Mouse (Mus musculus) adrenal gland, postnatal 36 days (tissue): ENCODE measurements around the gene Smtnl1. TPM values are rescaled to one million over a fixed set of nuclear protein-coding genes. Genes with fewer than 3 reads are reported as not detected.
"Not testable (repeated sequence)": the region's sequence is repeated elsewhere in the genome, so short reads cannot be mapped to it uniquely, and the experiment has no call there.

Experiments used
- DNase-seq, 2 experiments: peaks; one replicate each; pipeline ENCODE4 v3.0.0; 2021; ENCODE audit warnings: mixed read lengths in 1 of 2
- total RNA-seq, 2 experiments: library from RNA; stranded (reverse); gene quantifications; 2 replicates each; pipeline ENCODE4 v1.2.3; 2021

The Smtnl1 gene
- total RNA-seq, 2 experiments from 2014 or later = not detected

DNA sequence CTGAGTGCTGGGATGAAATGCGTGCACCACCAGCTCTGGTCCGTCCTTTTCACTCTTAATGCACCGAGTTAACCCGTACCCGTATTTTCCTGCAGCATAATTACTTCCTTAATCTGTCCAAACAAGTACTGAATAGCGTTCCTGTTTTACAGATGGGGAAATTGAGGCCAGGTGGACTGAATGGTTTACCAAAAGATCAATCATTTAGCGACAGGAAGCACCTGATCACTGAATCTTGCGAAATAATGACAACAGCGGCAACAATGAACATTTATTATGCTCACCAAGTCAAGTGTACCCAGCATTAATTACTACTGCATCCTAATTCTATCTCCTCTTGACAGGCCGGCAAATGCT, 16.1 kb upstream of the Smtnl1 start, which contains the start of gene Slc43a1:
Gene Slc43a1, plus strand, starts transcription at position 258 of the 357 bp plus-strand sequence.
- no peak for DNase-seq

DNA sequence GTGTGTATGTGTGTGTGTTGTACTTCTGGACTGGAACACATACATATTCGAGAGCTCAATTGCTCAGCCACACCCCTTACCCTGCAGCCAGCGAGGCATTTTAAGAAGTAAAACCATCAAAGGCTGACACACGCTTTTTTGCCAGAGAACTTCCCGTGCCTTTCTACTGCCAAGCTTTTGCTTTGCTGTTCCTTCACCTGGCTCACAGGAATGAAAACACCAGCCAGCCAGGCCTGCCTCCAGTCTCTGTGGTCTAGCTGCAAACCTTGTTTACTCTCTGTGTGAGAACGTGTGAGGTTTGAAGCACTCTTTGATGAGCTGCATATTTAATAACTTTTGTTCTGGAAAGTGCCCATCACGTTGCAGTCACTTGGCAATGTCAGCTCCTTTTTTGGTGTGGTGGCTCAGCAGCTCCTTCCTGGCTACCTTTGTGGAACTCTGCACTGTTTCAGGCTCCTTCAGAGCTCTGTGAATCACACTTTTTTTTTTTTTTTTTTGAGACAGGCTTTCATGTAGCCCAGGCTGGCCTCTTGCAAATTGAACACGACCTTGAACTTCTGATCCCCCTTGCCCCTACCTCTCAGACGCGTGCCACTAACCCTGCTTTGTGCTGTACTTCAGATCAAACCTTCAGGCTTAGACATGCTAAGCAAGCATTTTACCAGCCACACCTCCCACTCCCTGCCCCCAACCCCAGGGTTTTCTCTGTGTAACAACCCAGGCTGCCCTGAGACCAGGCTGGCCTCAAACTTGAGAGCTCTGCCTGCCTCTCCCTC, 15.6 kb upstream of the Smtnl1 start:
- DNase-seq = no peak

DNA sequence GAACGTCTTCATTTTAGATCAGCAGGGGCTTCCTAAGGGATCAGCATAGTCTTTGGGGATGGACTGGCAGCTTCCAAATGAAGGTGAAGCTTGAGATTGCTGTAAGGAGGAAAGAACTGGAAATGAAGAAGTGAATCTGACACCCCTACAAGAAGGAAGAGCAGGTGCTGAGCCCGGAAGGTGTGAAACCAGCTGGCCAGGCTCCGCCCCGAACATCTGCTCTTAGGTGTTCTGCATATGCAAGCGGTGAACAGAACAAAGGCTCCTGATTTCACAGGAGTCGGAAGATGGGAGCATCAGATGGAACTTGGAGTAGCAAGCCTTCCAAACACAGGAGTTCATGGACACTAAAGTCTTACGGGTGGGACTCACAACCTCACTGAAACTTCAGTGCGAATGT, 14.7 kb upstream of the Smtnl1 start:
- no peak for DNase-seq

DNA sequence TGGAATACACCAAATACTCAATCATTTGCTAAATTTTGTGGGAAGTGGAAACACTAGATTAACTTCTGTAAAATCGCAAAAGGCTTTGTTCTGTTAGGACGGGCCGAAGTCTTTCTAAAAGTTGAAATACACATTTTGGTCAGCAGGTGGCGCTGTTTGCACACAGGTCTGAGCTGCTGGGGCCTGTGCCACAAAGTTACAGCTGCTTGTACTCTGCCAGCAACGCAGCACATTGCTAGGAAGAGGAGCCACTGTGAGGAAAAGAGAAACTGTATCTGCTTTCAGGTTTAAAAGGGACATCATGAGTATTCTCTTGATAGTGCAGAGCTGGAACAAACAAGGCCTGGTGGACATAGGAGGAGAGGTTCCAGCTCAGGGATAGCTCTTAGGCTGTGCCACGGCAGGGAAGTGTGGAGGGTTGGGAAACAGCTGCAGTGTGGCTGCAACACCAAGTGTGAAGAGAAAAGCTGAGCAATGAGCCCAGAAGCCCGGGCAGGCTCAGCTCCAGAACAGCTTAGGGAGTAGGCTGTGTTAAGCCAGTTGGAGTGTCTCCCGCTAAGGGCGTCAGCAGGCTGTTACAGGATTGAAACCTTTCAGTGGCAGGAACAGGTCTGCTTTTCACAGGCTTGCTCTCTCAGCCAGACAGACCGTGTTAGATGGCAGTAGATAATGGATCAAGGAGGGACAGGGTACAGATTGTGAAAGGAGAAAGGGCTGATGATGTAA, 9.4 kb upstream of the Smtnl1 start:
- peak; percentile 83 to 87 for DNase-seq

DNA sequence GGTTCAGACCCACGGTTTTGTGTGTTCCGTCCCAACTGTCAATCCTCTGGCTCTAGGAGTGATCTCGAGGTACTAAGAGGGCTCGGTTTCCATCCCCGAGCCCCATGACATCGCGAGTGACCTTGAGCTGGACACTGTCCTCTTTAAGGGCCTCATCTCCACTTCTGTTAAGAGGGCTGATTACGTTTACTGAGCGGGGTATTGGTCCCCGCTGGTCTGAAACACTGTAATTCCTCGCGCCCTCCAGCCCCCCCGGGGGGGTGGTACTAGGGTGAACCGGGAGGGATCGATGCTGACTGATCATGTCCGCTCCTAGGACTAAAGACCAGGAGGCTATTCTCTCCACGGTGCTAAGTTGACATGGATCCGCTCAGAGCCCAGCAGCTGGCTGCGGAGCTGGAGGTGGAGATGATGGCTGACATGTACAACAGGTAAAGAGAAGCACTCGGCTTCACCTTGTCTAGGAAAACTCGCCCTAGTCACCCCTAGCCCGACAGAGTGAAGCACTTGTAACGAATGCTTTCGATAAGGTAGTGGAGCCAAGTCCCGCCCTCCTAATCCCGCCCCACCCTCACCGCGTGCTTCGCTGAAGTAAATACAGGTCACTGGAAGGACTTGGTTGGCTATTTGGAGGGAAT, 5.0 kb upstream of the Smtnl1 start:
- DNase-seq = peak; percentile 18 to 40

DNA sequence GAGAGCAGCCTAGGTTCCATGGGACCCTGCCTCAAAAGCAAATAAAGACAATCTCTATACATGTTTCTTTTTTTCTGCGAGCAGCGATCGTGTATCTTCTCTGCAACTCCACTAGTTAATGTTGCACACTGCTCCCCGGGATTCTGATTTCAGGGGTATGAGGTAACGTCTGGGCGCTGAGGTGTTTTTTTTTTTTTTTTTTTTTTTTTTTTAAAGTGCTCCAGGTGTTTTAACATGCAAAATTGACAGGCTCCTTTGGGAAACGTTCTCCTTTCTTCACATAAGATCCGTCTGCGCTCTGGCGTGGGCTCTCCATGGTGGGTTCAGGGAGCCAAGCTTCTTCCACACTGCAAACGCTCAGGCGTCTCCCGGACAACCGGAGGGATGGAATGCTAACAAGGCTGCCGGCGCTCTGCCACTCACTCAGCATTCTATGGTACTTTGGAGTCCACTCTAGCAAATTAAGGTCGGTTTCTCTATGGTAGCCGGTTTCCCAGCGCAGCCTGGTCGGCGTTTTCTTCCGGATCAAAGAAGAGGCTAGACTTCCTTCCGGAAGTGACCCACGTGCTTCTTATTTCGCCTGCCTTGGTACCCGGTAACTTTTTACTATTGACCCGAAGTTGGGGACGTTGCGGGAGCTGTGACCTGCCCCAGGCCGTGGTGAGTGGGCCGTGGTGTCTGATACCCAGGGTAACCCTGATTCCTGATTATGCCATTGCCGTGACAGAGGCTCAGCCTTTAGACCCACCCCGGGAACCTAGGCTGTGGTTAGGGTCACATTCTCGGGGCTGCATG, 4.2 kb upstream of the Smtnl1 start, which contains the start of gene Timm10:
Gene Timm10, plus strand, starts transcription at position 510 of the 795 bp plus-strand sequence.
- peak; percentile 87 for DNase-seq

DNA sequence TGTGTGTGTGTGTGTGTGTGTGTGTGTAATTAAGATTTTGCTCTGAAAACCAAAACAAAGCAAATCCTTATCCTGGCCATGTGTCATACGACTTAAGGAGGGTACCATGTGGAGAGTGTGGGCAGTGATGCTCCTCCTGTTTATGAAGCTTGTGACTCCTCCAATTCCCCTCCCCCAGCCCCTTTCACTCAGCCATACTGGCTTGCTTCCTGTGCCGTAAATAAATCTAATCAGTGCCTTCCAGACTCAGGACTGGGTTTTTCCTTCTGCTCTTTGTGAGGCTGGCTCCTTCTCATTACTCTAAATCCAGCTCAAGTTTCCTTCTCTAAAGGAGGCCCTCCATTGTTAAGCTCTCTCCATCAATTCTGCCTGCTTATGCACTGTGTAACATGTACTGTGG, 785 bp upstream of the Smtnl1 start:
- DNase-seq = no peak

DNA sequence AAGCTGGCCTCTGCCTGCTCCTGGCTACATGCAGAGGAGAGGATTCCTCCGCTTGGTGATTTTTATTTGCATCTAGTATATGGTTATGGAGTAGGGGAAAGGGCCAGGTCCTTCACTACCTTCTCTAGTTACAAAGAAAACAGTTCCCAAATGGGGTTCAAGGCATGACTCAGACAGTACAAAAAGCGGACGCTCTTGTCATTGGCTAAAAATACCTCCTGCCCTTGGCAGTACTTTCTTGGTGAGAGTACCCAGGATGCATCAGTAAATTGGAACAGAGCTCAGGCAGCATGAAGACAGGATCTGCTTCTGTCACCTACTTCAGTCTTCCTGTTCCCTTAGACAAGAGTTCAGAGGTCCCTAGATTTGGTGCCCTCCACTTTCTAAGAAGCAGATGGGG, 2.6 kb downstream of the Smtnl1 start:
- no peak for DNase-seq

DNA sequence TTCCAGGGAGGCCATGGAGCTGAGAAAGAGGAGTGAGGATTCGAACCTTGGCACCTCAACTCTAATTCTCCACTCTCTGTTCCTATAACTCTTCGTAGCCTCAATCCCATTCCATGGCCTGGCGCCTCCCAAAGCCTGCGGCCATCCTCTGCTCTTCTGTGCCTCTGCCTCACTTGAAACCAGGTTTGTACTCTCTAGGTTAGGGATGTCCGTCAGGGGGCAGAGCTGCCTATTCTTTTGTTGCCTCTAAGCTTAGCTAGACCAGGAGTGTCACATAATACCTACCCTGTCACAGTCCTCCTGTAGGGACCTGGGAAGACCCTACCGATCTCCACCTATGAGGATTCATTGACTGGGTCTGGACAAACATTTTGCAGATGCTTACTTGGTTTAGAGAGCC, 9.8 kb downstream of the Smtnl1 start:
- no peak for DNase-seq

DNA sequence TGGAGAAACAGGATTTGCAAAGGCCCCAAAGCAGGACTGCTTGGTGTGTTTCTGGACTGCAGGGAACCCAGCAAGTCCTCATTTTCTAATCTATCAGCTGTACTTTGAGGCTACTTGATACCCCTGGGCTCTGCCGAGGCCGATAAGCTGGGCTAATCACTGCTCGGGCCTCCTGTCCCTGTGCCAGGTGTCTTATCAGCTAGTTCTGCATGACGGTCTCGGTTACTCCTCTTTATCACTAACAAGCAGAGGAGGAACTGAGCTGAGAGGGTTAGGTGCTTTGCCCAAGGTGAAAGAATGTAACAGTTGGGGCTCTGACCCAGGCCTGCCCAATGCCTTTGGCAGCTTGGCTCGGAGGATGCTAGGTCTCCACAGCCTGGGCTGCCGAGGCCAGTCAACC, 10.6 kb downstream of the Smtnl1 start:
- DNase-seq = no peak

DNA sequence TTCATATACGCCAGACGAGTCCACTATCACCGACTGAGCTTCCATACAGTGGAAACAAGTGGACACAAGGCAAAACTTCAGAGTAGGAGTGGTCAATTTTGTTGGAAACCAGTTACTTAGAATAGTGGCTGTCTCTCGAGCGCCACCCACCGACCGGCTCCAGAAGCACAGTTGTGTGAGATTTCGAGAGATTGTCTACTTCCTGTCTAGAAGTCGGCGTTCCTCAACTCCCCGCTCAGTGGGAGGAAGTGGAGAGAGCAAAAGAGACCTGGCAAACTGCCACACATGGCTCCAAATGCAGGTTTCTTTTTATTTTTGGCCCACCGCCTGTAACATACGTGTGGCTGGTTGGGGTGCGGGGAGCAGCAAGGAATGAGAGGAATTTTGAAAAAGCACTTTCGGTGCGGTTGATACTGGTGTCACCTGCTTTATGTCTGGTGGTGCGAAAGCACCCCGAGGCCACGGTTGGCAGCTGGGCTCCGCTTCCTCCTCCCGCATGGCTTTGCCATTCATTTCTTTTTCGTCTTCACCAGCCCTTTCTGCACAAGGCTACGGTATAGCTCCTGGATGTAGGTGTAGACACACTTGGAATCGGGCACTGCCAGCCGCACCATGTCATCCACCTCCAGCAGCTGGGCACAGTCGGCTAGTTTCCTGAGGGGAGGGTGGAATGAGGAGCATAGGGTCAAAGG, 11.4 kb downstream of the Smtnl1 start:
- DNase-seq = peak; percentile 83 to 87

DNA sequence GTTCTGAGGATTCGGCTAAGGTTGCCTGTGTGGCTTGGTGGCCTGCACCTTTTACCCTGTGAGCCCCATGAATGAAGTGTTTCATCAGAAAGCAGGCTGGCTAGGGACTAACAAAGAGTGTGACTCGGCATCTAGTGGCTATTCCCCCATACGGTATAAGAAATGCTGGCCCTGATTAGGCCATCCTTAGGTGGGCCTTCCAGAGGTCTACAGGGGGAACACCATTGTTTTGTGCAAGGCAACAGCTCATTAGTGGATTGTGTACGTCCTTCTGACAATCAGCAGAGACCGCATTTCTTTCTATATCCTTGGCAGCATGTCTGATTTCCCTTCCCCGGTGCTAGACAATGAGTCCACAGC, 11.9 kb downstream of the Smtnl1 start:
- no peak for DNase-seq

DNA sequence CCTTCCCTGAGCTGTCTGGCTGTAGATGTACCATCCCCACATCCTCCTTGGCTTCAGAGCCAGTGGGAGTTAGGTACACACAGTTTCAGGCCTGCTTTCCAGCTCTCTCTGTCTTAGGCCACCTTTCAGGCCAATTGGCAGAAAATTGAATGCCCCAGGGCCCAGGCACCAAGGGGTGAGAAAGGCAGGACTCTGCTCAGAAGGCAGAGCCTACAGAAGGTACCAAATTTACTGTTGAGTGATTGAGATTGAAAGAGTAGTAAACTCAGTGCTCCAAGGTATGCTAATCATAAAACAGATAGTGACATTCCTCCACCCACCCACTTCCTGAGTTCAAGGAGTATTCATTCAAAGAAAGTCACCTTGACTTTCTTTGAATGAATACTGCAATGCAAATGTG, 13.1 kb downstream of the Smtnl1 start:
- no peak for DNase-seq

DNA sequence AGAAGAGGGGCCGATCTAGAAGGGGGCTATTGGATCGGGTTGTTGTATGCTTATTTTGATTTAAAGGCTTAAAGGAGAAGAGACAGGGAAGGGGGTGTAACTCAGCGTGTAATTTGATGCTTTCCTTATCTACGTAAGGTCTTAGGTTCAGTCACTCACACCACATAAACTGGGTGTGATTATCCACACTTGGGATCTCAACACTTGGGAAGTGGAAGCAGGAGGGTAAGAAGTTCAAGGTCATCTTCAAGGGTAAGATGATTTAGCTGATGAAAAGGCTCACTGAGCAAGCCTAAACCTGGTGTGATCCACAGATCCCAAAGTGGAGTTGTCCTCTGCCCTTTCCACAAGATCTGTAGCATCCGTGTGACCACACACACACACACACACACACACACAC, 15.9 kb downstream of the Smtnl1 start:
- DNase-seq = no peak

DNA sequence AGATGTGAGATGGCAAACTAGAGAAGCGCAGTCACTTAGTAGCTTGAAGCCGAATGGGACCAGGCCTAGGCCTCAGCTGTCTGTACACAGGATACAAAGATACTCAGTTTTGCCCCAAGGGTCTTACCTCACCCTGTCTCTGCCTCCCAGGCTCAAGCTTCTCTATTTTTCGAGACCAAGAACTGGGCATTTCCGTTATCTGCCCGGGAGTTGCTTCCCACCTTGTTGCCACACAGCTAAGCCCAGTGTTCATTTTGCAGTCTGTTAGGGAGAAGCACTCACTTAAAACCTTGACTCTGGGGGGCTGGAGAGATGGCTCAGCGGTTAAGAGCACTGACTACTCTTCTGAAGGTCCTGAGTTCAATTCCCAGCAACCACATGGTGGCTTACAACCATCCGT, 18.5 kb downstream of the Smtnl1 start:
- no peak for DNase-seq

DNA sequence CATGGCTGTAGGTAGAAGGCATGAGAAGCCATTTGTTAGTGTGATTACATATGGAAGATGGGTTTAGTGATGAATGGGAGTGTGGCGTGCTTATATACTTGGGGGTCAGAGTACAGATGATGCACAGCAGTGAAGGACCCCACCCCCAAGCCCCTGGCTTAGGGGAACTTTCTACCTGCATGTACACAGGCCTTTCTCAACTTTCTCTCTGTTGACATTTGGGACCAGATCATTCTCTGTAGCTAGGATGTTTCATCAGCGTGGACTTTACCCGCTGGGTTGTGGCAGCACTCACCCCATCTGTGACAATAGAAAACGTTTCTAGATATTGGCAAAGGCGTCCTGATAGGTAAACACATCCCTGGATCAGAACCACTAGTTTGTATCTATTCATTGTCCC, 21.2 kb downstream of the Smtnl1 start:
- DNase-seq = not testable (repeated sequence)

DNA sequence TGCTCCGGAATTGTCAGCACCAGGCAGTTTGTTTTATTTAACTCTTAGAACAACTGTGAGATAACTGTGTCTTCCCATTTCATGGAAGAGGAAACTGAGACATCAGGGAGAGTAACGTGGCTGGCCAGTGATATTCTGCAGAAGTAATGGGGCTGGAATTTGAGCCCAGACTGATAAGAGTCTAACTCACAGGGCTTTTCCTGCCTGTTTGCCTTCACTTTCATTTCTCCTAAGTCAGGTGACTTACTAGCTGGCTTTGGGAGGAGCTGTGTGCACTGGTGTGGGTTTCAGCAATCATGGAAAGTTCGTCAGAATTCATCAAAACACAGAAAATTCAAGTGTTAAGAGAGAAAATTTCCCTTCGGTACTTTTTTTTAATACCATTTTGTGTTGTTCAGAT, 22.1 kb downstream of the Smtnl1 start:
- no peak for DNase-seq

DNA sequence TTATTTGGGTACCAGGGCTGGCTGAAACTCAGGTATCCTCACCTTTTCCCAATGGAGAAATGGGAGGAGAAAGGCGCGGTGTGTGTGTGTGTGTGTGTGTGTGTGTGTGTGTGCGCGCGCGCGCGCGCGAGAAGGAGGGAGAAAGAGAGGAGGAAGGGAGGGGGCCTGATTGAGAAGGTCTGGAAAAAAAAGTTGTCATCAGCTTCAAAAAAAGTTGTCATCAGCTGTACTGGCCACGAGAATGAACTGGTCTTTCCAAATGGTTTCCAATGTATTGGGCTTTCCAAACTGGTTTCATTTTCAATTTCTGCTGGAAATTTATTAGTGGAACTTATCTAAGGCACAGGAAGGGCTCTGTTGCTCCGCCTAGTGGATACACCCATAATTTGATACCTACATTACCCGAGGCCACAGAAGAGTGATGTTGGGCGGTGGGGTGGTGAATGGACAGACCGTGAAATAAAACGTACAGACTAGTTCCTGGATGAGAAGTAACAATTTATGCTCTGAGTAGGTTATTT, 23.4 kb downstream of the Smtnl1 start:
- DNase-seq = peak; percentile 59 to 76

DNA sequence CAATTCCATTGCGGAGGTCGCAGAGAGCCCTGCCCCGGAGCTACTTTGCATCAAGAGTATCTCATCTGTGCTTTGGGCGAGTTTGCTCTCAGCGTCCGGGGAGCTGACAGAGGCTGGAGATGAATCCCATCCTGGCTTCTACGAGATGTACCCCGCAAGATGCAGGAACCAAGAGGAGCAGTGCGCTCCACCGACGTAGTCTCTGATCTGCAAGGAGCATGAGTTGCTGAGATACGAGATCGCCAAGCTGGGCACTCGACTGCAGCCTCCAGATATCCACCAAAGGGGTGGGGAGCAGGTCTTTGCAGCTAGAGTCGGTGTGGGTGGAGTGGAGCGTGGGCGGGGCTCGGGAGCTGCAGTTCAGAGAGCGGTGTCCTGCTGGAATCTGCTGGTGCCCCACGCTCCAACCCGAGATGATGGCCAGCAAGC, 23.9 kb downstream of the Smtnl1 start, which contains the start of gene Ube2l6:
Gene Ube2l6, plus strand, starts transcription at position 336 of the 429 bp plus-strand sequence.
- peak; percentile 81 to 87 for DNase-seq

DNA sequence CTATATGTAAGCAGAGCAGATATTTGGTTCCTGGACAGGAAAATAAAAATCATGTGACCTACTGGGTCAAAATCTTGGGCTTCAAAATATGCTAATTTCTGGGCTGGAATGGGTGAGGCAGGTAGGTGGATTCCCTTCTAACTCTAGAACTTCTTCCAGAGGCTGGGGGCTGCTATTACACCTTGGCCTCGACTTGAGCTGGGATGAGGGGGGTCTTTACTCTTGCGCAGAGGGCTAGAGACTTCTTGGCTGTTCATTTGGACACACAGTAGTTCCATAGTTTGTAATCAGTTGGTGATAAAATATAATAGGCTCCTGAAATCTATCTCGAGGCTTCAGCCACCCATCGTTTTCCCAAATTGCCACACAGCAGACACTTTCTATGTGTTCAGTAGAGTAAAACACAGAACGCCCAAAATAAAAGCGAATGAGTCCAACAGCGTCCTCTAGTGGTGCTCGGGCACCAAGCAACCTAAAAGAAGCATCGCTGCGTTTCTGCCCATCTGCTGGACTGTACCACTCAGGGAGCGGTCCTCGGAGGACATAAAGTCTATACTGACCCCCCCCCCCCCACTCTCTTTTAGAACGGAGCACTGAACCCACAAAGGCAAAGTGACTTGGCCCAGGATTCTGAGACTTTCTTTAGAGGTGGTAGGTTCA, 24.5 kb downstream of the Smtnl1 start:
- peak; percentile 77 to 82 for DNase-seq

DNA sequence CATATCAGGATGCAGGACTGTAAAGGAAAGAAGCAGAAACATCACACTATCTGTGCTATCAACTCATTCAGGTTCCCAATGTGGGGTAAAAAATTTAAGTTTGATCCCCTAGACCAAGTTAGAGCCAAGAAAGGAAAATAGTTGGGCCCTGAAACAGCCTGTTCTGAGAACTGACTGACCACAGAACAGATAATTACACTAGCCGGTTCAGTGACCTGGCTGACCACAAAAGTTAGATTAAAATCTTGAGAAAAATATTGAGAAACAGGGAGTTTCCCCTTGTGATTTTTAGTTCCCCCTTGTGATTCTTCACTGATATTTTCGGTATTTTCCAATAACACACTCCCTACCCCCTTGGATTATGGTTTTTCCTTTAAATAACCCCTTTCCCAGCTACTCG, 28.6 kb downstream of the Smtnl1 start:
- DNase-seq = no peak
